Mouse (Mus musculus): ENCODE measurements around the gene Ubox5.
A peak's percentile ranks its signal among the peaks of the same experiment; 100 is the strongest.

DNA sequence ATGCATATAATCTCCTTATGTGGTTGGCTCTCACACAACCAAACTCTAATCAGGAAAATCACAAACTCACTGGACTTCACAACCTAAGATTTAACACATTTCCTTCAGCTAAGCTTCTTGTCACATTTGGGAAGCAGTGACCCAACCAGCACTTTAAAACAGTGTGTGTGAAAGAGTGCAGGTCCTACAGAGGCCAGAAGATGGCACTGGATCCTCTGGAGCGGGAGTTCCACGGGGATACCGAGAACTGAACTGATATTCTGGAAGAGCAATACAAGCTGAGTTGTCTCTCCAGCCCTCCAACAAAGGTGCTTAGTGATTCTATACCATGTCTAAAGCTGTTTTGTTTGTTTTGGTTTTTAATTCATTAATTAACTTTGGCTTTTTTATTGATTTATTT lies 16.7 kb downstream of the Ubox5 start:
- peak; percentile 65 for TF ChIP-seq CTCF (conservative IDR thresholded peaks at IDR 0.05; ENCODE audit: insufficient read depth, insufficient read length, low read depth, low read length)
- no peak for TF ChIP-seq POLR2A (IDR thresholded peaks at IDR 0.05; ENCODE audit: low read depth, low read length)
